Mouse (Mus musculus): ENCODE results near the gene Shisal2a. TPM values are rescaled to one million over a fixed set of nuclear protein-coding genes. Genes with fewer than 3 reads are reported as not detected.

Shisal2a gene
- polyA plus RNA-seq (2015; fragmentation: Nextera tagmentation; extraction: Ambion mirVana), result 0.36 and 0.88 TPM in 2 replicates

DNA sequence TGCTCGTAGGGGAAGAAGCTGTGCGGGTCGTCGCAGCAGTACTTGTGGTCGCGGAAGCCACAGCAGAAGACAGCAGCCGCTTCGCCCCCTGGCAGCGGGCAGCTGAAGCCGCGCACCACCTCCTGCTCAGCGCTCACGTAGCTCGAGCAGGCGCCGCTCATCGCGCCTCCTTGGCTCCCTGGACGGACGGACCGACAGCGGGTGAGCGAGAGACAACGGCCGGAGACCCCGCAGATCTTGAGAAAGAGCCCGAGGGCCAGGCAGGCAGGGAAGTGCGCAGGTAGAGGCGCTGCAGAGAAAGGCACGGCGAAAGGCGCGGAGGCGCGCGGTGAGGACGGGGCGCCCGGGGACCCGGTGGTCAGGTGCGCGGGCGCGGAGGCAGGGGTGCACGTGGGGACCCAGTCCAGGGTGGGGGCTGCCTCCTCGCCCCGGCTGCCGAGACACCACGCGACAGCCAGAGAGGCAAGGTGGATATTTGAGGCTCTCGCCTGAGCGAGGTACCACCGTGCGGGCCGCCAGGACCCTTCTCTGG is at the start of gene Shisal2a:
Gene Shisal2a, minus strand, starts transcription at position 167 of the 532 bp plus-strand sequence.
- H3K9ac ChIP-seq, result peak within 1 kb of the TSS; percentile 33; the same call in 1 of the 2 replicates
- no peak for ATAC-seq (ENCODE audit: borderline replicate concordance, extremely low read depth, low FRiP score, low TSS enrichment)
- 4% methylated on average over 51 of the region's 55 CpGs for WGBS

DNA sequence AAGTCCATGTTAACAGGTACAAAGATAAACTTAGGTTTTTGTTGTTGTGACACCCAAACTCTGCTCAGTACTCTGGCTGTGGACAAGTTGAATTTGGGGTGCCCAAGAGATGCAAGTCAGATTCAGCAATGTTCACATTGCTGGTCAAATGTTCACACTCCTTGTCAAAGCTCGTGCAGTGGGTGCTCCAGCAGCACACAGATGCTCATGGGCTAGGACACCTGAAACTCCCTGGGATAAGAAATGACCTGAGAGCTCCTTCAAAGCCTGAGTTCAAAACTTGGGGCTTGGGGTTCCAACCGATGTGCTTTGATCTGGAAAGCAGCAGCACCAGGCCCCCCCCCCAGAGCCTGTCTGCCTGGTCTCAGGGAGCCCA is 48.4 kb upstream of the Shisal2a start:
- Histone ChIP-seq H3K36me3 (no peaks in the 10 kb centered on the region), H3K9ac (no peak overlapping the region), H3K27me3 (no peaks in the 10 kb centered on the region), H3K9me3 (no peaks in the 10 kb centered on the region), H3K4me2 (no peak overlapping the region), H3K27ac (no peak overlapping the region), H3K4me1 (peaks cover 19% of the 10 kb centered on the region), H3K4me3 (no peak overlapping the region)
- 22% methylated on average over 2 of the region's 2 CpGs for WGBS
- ATAC-seq (ENCODE audit: borderline replicate concordance, extremely low read depth, low FRiP score, low TSS enrichment), result no peak

More for the DNA sequence above, at the start of gene Shisal2a:
- Histone ChIP-seq H3K4me3 (peak within 1 kb of the TSS; percentile 43), H3K4me2 (peak within 1 kb of the TSS; percentile 84), H3K36me3 (no peaks in the 10 kb centered on the region), H3K4me1 (peaks cover 11% of the 10 kb centered on the region), H3K9me3 (no peaks in the 10 kb centered on the region), H3K27me3 (peaks cover 39% of the 10 kb centered on the region), H3K27ac (no peak within 1 kb of the TSS)

DNA sequence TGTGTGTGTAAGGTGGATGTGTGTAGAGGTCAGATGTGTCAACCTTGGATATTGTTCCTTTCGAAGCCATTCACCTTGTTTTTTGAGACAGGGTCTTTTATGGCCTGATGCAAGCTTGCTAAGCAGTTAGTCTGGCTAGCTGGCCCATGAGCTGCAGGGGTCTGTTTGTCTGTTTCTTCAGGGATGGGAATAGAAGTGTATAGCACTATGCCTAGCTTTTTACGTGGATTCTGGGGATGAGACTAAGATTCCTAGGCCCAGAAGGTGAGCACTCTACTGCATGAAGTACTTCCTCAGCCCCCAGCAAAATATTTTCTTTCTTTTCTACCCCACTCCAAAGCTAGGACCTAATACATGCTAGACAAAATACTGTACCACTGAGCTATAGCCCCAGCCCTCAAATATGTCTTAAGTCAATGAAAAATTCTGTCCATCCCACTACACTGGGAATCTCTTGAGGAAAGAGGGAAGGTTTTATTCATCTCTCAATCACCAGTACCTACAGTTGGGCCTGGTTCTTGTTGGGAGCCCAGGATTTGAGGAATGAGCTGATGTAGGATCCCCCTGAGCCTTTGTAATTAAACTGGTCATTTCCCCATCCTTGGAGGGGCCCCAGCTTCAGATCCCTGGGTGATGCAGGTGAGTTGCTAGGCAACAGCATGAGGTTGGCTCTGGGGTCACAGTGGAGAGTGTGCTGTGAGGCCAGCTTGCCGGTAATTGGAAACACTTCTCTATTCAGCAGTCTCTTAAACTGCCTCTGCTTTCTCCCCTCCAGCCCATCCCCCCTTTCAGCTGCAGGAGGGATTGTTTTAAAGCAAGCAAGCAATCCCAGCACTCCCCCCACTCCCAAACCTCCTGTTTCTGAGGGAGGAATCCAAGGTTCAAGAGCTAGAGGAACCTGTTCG is 47.8 kb upstream of the Shisal2a start:
- WGBS, result 37% methylated on average over 4 of the region's 4 CpGs
- H3K9ac ChIP-seq, result no peak overlapping the region
- peaks cover 19% of the 10 kb centered on the region for H3K4me1 ChIP-seq
- no peaks in the 10 kb centered on the region for H3K36me3 ChIP-seq
- ATAC-seq (ENCODE audit: borderline replicate concordance, extremely low read depth, low FRiP score, low TSS enrichment), result no peak
- H3K27me3 ChIP-seq, result no peaks in the 10 kb centered on the region
- no peak overlapping the region for H3K4me3 ChIP-seq
- H3K4me2 ChIP-seq, result no peak overlapping the region
- H3K9me3 ChIP-seq, result no peaks in the 10 kb centered on the region
- H3K27ac ChIP-seq, result no peak overlapping the region

DNA sequence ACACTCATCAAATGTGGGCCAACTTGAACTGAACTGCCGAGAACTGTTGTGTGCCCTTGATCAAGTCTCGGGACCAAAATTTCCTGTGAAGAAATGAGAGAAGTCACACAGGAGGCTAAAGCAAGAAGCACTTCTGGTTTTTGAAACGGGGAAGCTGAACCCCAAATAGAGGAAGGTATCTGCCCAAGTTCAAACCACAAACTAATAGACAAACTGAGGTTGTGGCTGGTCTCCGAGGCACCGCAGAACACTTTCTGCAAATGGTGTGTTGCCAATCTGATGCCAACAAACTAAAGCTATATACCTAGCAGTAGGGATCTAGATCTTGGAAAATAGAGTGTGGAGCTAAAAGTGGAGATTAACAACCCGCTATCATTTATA is 45.2 kb upstream of the Shisal2a start:
- ATAC-seq (ENCODE audit: borderline replicate concordance, extremely low read depth, low FRiP score, low TSS enrichment), result no peak
- Histone ChIP-seq H3K4me1 (peaks cover 16% of the 10 kb centered on the region), H3K27me3 (no peaks in the 10 kb centered on the region), H3K4me2 (no peak overlapping the region), H3K9ac (no peak overlapping the region), H3K9me3 (no peaks in the 10 kb centered on the region), H3K27ac (peak overlapping the region; percentile 37; the same call in 1 of the 2 replicates), H3K4me3 (no peak overlapping the region), H3K36me3 (no peaks in the 10 kb centered on the region)
- 62% methylated on average over 6 of the region's 6 CpGs for WGBS

DNA sequence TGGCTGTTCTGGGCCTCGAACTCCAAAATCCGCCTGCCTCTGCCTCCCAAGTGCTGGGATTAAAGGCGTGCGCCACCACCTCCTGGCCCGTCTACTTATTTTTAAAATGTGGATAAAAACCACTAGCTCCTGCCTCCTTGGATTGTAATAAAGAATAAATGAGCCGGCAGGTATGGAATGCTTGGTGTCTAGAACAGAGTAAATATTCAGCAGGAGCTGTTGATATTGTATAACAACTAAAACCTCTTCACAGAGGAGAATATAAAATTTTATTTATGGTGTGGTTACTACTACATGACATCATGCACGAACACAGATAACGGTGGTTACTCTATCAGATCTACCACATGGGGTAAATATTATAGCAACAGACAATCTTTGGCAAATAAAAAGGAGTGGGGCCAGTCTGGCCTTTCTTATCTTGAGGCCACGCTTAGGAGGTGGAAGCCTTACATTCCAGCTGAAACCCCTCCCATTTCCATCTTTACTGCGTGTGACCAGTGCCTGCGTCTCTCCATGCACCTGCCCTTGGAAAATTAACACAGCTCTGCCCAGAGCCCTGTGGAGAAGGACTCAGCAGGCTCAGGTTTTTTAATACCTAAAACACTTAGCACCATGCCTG is 44.7 kb upstream of the Shisal2a start:
- peak; percentile 83 for ATAC-seq (ENCODE audit: borderline replicate concordance, extremely low read depth, low FRiP score, low TSS enrichment)
- Histone ChIP-seq H3K36me3 (no peaks in the 10 kb centered on the region), H3K4me3 (no peak overlapping the region), H3K9me3 (no peaks in the 10 kb centered on the region), H3K27me3 (no peaks in the 10 kb centered on the region), H3K27ac (peak overlapping the region; percentile 37; the same call in 1 of the 2 replicates), H3K4me1 (peaks cover 12% of the 10 kb centered on the region; the same call in 1 of the 2 replicates), H3K9ac (no peak overlapping the region), H3K4me2 (no peak overlapping the region)
- 38% methylated on average over 11 of the region's 11 CpGs for WGBS

GRCm38 (mm10) chr4:108424587-108424986 is 41.4 kb upstream of the Shisal2a start:
- H3K4me2 ChIP-seq, result no peak overlapping the region
- H3K27ac ChIP-seq, result no peak overlapping the region
- no peaks in the 10 kb centered on the region for H3K27me3 ChIP-seq
- 44% methylated on average over 2 of the region's 2 CpGs for WGBS
- H3K9me3 ChIP-seq, result no peaks in the 10 kb centered on the region
- no peak for ATAC-seq (ENCODE audit: borderline replicate concordance, extremely low read depth, low FRiP score, low TSS enrichment)
- H3K36me3 ChIP-seq, result no peaks in the 10 kb centered on the region
- no peaks in the 10 kb centered on the region for H3K4me1 ChIP-seq
- H3K9ac ChIP-seq, result no peak overlapping the region
- H3K4me3 ChIP-seq, result no peak overlapping the region

GRCm38 (mm10) chr4:108407621-108408020 is 24.5 kb upstream of the Shisal2a start:
- Histone ChIP-seq H3K27me3 (no peaks in the 10 kb centered on the region), H3K36me3 (peaks cover 4% of the 10 kb centered on the region; the same call in 1 of the 2 replicates), H3K27ac (no peak overlapping the region), H3K9ac (no peak overlapping the region), H3K4me1 (peaks cover 19% of the 10 kb centered on the region), H3K9me3 (no peaks in the 10 kb centered on the region), H3K4me3 (no peak overlapping the region), H3K4me2 (0 out of 2 replicates have a peak overlapping the region, but pooled peaks have one; percentile 89)
- no peak for ATAC-seq (ENCODE audit: borderline replicate concordance, extremely low read depth, low FRiP score, low TSS enrichment)
- 42% methylated on average over 8 of the region's 8 CpGs for WGBS

DNA sequence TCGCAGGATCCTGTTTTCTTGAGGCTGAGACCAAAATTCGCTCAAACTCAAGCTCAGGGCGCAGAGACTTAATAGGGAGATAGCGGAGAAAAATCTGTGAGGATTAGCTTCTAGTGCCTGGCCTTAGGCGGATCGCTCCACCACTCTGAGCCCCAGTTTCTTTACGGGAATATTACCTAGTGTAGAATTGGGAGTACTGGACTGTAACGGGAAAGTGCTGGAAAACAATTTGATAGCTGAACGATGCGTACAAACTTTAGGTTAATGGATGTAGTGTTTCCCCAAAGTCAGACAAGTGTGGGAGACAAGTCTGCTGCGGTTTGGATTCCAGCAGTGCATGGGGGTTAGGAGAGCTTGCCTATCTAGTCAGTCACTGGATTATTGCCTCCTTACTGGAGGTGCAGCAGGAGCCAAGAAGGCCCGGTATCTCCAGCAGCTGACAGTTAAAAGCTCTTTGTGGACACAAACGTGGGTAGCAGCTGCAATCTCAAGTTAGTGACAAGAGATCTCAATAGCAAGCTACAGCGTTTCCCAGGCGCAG is 23.8 kb upstream of the Shisal2a start, which contains the start of gene Gpx7:
Gene Gpx7, minus strand, starts transcription at position 101 of the 541 bp plus-strand sequence.
- 0 out of 2 replicates have a peak, but pooled peaks have one; percentile 2 for ATAC-seq (ENCODE audit: borderline replicate concordance, extremely low read depth, low FRiP score, low TSS enrichment)
- H3K27ac ChIP-seq, result peak within 1 kb of the TSS; percentile 84
- H3K36me3 ChIP-seq, result peaks cover 8% of the 10 kb centered on the region
- no peaks in the 10 kb centered on the region for H3K27me3 ChIP-seq
- H3K4me3 ChIP-seq, result peak within 1 kb of the TSS; percentile 52
- H3K4me2 ChIP-seq, result peak within 1 kb of the TSS; percentile 89
- WGBS, result 9% methylated on average over 15 of the region's 15 CpGs
- H3K4me1 ChIP-seq, result peaks cover 19% of the 10 kb centered on the region
- peak within 1 kb of the TSS; percentile 72 for H3K9ac ChIP-seq
- H3K9me3 ChIP-seq, result no peaks in the 10 kb centered on the region

GRCm38 (mm10) chr4:108406138-108406860 is 23.1 kb upstream of the Shisal2a start:
- H3K4me2 ChIP-seq, result peak overlapping the region; percentile 89
- H3K4me3 ChIP-seq, result peak overlapping the region; percentile 52
- H3K27ac ChIP-seq, result peak overlapping the region; percentile 84
- ATAC-seq (ENCODE audit: borderline replicate concordance, extremely low read depth, low FRiP score, low TSS enrichment), result peak; percentile 79; the same call in 1 of the 2 replicates
- H3K27me3 ChIP-seq, result no peaks in the 10 kb centered on the region
- WGBS, result 3% methylated on average over 49 of the region's 52 CpGs
- peaks cover 19% of the 10 kb centered on the region for H3K4me1 ChIP-seq
- peak overlapping the region; percentile 72 for H3K9ac ChIP-seq
- H3K9me3 ChIP-seq, result no peaks in the 10 kb centered on the region
- H3K36me3 ChIP-seq, result peaks cover 8% of the 10 kb centered on the region

DNA sequence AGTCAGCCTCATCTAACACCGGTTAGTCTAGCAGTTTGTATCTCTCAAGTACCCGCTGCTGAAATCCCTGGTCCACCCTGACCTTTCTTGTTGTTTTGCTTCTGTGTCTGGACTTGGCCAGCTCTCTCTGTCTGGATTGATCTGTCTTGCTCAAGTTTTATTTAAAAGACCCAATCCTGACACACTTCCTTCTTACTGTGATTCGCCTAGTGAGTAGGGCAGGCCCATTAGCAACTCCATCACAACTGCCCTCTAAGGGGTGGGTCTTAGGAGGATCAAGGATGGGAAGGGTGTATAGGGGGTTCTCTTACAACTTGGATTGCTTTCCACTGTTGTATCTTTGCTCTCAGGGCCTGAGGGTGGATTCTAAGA is 22.6 kb upstream of the Shisal2a start:
- Histone ChIP-seq H3K4me1 (peaks cover 19% of the 10 kb centered on the region), H3K36me3 (peaks cover 8% of the 10 kb centered on the region), H3K27me3 (no peaks in the 10 kb centered on the region), H3K9ac (peak overlapping the region; percentile 72), H3K4me3 (peak overlapping the region; percentile 52), H3K4me2 (peak overlapping the region; percentile 89), H3K27ac (peak overlapping the region; percentile 84), H3K9me3 (no peaks in the 10 kb centered on the region)
- WGBS, result 51% methylated on average over 3 of the region's 3 CpGs
- peak; percentile 90 for ATAC-seq (ENCODE audit: borderline replicate concordance, extremely low read depth, low FRiP score, low TSS enrichment)
